Mouse (Mus musculus): ENCODE measurements at regions not wholly inside any gene's neighbourhood (a gene's known extent, or its start where the extent isn't known, plus 50 kb on each side); places are given as distances from the start of the nearest gene placed in this dataset.

DNA sequence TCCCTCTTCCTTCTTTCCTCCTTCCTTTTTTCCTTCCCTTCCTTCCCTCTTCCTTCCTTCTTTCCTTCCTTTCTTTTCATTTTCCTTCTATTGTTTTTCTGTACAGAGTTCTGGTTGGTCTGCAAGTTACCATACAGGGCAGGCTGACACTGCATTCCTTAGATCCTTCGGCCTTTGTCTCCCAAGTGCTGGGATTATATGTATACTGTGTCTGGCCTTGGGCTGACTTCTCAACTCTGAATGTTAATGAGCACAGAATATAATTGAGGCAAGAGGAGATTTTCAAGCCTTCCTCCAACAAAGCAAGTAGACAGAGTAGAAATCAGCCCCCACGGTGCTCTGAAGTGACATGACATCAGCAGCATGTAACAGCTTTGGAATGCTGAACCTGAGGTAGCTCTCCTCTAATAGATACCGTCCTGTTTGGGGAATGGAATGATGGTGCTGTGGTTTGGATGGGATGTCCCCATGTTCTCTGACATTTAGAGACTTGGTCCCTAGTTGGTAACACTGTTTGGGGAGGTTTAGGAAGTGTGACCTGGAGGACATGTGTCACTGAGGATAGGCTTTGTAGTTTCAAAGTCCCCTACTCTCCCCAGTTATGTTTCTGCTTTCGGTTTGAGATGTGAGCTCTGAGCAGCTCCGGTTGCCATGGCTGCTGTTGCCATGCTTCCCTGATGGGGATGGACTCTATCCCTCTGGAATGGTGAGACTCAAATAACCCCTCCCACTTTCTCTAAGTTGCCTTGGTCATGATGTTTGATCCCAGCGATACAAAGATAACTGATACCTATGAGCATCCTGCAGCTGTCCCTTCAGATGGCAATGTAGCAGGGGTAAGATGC, 178.1 kb downstream of the Dact1 start:
- Histone ChIP-seq H3K4me2 (ENCODE audit: low read length) (no peak overlapping the region), H3K4me1 (replicated peaks; ENCODE audit: control insufficient read depth, insufficient read depth, low read length) (peaks cover 10% of the 10 kb centered on the region), H3K9me3 (ENCODE audit: control insufficient read depth, low read length) (no peaks in the 10 kb centered on the region), H3K4me3 (ENCODE audit: low read depth, low read length) (no peak overlapping the region), H3K27me3 (replicated peaks; ENCODE audit: control insufficient read depth, insufficient read depth, low read length) (no peaks in the 10 kb centered on the region), H3K27ac (ENCODE audit: low read depth) (no peak overlapping the region), H3K36me3 (ENCODE audit: control insufficient read depth, insufficient read depth, low read length) (no peaks in the 10 kb centered on the region), H3K9ac (ENCODE audit: low read length) (no peak overlapping the region)
- DNase-seq (ENCODE audit: low spot score) (no peak), ATAC-seq (replicated peaks; ENCODE audit: low FRiP score, low TSS enrichment, low read depth) (no peak)
- WGBS, result 63% methylated on average over 6 of the region's 6 CpGs

DNA sequence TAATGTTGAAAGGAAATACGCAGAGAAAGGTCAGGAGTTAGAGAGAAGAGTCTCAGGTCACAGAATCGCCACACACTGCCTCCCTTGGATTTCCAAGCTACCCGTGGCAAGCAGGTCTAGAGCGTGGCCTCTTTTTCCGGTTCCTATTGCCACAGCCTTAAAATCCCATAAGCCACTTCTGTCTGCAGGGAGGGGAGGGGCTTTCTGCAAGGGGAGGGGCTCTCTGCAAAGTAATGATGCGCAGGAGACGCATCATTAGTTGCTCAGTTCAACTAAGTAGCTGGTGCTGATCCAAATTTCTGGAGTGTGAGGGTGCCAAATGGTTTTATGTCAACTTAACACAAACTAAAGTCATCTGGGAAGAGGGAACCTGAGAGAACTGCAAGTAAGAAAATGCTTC, 179.6 kb downstream of the Dact1 start:
- no peaks in the 10 kb centered on the region for H3K9me3 ChIP-seq (ENCODE audit: control insufficient read depth, low read length)
- H3K27me3 ChIP-seq (replicated peaks; ENCODE audit: control insufficient read depth, insufficient read depth, low read length), result no peaks in the 10 kb centered on the region
- H3K4me2 ChIP-seq (ENCODE audit: low read length), result no peak overlapping the region
- H3K9ac ChIP-seq (ENCODE audit: low read length), result no peak overlapping the region
- H3K4me3 ChIP-seq (ENCODE audit: low read depth, low read length), result no peak overlapping the region
- H3K4me1 ChIP-seq (replicated peaks; ENCODE audit: control insufficient read depth, insufficient read depth, low read length), result peaks cover 7% of the 10 kb centered on the region
- 76% methylated on average over 7 of the region's 7 CpGs for WGBS
- no peaks in the 10 kb centered on the region for H3K36me3 ChIP-seq (ENCODE audit: control insufficient read depth, insufficient read depth, low read length)
- no peak for ATAC-seq (replicated peaks; ENCODE audit: low FRiP score, low TSS enrichment, low read depth)
- no peak overlapping the region for H3K27ac ChIP-seq (ENCODE audit: low read depth)
- no peak for DNase-seq (ENCODE audit: low spot score)

DNA sequence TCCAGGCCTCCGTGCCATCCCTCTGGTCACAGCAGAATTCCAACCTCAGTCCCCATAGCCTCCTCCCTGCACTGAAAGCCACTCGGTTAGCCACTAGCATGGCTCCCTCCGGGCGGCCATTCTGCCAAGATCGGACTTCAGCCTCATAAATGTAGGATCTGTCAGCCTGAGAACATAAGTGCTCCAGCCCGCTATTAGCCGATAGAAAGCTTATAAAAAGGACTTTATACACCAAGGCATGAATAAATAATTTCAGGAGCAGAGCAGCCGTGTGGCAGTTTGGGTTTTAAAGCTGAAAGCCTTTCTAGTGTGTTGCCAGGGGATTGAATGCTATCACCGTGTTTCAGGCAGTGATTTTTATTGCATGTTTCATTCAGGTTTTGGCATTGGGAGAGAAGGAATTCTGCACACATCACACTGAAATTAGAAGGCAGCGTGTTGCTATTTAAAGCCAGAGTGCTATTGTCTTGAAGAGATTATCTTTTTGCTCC, 185.2 kb downstream of the Dact1 start:
- ATAC-seq (replicated peaks; ENCODE audit: low FRiP score, low TSS enrichment, low read depth) (no peak), DNase-seq (ENCODE audit: low spot score) (no peak)
- H3K27me3 ChIP-seq (replicated peaks; ENCODE audit: control insufficient read depth, insufficient read depth, low read length), result no peaks in the 10 kb centered on the region
- H3K4me3 ChIP-seq (ENCODE audit: low read depth, low read length), result no peak overlapping the region
- 61% methylated on average over 10 of the region's 10 CpGs for WGBS
- peaks cover 3% of the 10 kb centered on the region; the same call in 1 of the 2 replicates for H3K4me1 ChIP-seq (replicated peaks; ENCODE audit: control insufficient read depth, insufficient read depth, low read length)
- H3K9ac ChIP-seq (ENCODE audit: low read length), result no peak overlapping the region
- no peaks in the 10 kb centered on the region for H3K9me3 ChIP-seq (ENCODE audit: control insufficient read depth, low read length)
- H3K27ac ChIP-seq (ENCODE audit: low read depth), result no peak overlapping the region
- no peaks in the 10 kb centered on the region for H3K36me3 ChIP-seq (ENCODE audit: control insufficient read depth, insufficient read depth, low read length)
- H3K4me2 ChIP-seq (ENCODE audit: low read length), result no peak overlapping the region

DNA sequence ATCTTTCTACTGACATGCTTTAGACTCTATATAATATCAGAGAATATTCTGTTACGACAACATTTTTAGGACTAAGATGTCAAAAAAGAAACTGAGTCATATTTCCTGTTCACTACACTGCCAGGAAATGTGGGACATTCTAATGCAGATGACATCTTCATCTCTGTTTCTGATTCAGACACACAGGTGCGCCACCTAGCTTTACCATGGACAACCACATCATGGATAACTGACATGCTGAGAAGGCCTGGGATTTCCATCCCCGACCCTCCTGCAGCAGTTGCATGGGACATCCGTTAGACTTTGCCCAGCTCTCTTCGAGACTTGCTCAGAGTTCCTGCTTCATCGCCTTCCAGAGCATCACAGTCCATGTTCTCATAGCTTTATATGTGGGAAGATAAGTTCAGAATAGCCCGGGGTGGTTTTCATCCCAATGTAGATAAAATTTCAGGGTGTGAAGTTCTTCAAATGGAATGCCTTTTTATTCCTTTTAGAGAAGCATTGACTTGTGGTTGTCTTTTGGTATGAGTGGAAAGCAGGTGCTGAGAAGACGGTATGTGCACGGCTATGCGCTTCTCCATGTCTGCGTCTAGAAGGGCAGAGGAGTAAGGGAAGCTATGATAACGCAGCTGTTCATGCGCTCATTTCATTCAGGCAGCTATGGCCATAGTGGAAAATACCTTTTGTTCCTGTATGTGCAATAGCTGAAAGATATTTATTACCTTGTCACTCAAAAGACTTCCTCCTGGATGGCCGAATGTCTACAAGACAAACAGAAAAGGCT, 188.8 kb downstream of the Dact1 start:
- Histone ChIP-seq H3K4me1 (replicated peaks; ENCODE audit: control insufficient read depth, insufficient read depth, low read length) (0 out of 2 replicates have a peak, but pooled peaks cover 3% of the 10 kb centered on the region), H3K9me3 (ENCODE audit: control insufficient read depth, low read length) (no peaks in the 10 kb centered on the region), H3K9ac (ENCODE audit: low read length) (no peak overlapping the region), H3K36me3 (ENCODE audit: control insufficient read depth, insufficient read depth, low read length) (no peaks in the 10 kb centered on the region), H3K4me2 (ENCODE audit: low read length) (no peak overlapping the region), H3K4me3 (ENCODE audit: low read depth, low read length) (no peak overlapping the region), H3K27ac (ENCODE audit: low read depth) (no peak overlapping the region), H3K27me3 (replicated peaks; ENCODE audit: control insufficient read depth, insufficient read depth, low read length) (no peaks in the 10 kb centered on the region)
- ATAC-seq (replicated peaks; ENCODE audit: low FRiP score, low TSS enrichment, low read depth) (no peak), DNase-seq (ENCODE audit: low spot score) (no peak)
- 63% methylated on average over 14 of the region's 14 CpGs for WGBS

DNA sequence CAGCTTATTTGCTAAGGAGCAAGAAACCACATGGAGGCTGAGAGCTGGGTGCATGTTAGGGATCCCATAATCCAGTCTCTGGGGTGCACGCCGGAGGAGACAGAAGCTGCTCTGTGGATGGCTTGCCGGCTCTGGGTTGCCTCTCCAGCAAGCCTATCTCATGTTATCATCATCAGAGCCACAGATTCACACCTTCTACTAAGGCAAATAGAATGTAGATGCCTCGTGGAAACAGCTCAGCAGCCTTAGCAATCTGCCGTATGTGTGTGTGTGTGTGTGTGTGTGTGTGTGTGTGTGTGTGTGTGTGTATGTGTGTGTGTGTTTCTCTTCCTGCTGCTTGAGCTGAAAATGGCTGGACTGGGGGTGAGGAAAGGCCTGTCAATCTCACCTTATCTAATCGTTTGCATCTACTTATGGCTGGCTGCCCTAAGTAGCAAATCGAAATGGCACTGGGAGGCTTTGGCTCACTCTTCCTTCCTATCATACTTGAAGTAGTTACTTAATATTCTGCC, 191.7 kb downstream of the Dact1 start:
- DNase-seq (ENCODE audit: low spot score) (no peak), ATAC-seq (replicated peaks; ENCODE audit: low FRiP score, low TSS enrichment, low read depth) (no peak)
- no peak overlapping the region for H3K4me2 ChIP-seq (ENCODE audit: low read length)
- H3K9me3 ChIP-seq (ENCODE audit: control insufficient read depth, low read length), result no peaks in the 10 kb centered on the region
- no peak overlapping the region for H3K27ac ChIP-seq (ENCODE audit: low read depth)
- 60% methylated on average over 7 of the region's 7 CpGs for WGBS
- no peak overlapping the region for H3K9ac ChIP-seq (ENCODE audit: low read length)
- no peaks in the 10 kb centered on the region for H3K4me1 ChIP-seq (replicated peaks; ENCODE audit: control insufficient read depth, insufficient read depth, low read length)
- H3K27me3 ChIP-seq (replicated peaks; ENCODE audit: control insufficient read depth, insufficient read depth, low read length), result no peaks in the 10 kb centered on the region
- H3K4me3 ChIP-seq (ENCODE audit: low read depth, low read length), result no peak overlapping the region
- no peaks in the 10 kb centered on the region for H3K36me3 ChIP-seq (ENCODE audit: control insufficient read depth, insufficient read depth, low read length)

DNA sequence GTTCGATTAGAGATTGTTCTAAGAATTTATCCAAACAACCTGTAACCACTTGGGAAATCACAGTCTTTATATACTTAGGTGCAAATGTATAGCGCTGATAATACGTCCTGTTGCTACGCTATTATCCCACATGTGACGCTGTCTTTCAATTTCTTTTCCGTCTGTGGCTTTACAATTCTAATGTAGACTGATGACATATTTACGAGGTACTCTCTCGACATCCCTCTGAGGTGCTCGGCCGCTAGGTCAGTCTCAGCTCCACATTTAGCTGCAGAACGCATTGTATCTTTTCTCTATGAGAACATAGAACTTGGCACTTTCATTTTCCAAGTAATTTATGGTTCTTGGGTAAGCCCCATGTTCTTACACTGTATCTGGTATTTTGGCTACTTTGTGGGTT, 193.6 kb downstream of the Dact1 start:
- WGBS, result 73% methylated on average over 11 of the region's 11 CpGs
- H3K27ac ChIP-seq (ENCODE audit: low read depth), result no peak overlapping the region
- no peak overlapping the region for H3K4me2 ChIP-seq (ENCODE audit: low read length)
- ATAC-seq (replicated peaks; ENCODE audit: low FRiP score, low TSS enrichment, low read depth), result no peak
- no peak overlapping the region for H3K4me3 ChIP-seq (ENCODE audit: low read depth, low read length)
- DNase-seq (ENCODE audit: low spot score), result no peak
- H3K9ac ChIP-seq (ENCODE audit: low read length), result no peak overlapping the region
- no peaks in the 10 kb centered on the region for H3K36me3 ChIP-seq (ENCODE audit: control insufficient read depth, insufficient read depth, low read length)
- no peaks in the 10 kb centered on the region for H3K9me3 ChIP-seq (ENCODE audit: control insufficient read depth, low read length)
- H3K4me1 ChIP-seq (replicated peaks; ENCODE audit: control insufficient read depth, insufficient read depth, low read length), result no peaks in the 10 kb centered on the region
- no peaks in the 10 kb centered on the region for H3K27me3 ChIP-seq (replicated peaks; ENCODE audit: control insufficient read depth, insufficient read depth, low read length)

DNA sequence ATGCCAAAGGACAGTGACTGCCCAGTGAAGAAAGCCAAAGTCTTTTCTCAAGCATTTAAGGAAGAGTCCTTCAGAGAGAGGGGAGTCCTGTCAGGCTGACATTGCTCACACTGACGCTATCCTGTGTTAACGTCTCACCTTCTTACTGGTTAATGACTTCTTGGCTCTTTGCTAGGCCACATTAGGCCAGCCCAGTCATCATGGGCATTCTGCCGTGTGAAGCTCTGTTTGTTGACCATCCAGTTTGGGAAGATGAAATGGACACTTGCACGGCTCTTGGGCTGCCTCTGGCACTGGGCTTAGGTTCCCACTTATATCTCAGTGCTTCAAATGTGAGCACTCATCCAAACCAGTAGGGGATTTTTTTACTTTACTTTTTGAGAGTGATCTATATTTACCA, 196.5 kb downstream of the Dact1 start:
- DNase-seq (ENCODE audit: low spot score) (no peak), ATAC-seq (replicated peaks; ENCODE audit: low FRiP score, low TSS enrichment, low read depth) (no peak)
- no peaks in the 10 kb centered on the region for H3K27me3 ChIP-seq (replicated peaks; ENCODE audit: control insufficient read depth, insufficient read depth, low read length)
- no peaks in the 10 kb centered on the region for H3K36me3 ChIP-seq (ENCODE audit: control insufficient read depth, insufficient read depth, low read length)
- H3K4me2 ChIP-seq (ENCODE audit: low read length), result no peak overlapping the region
- H3K9me3 ChIP-seq (ENCODE audit: control insufficient read depth, low read length), result no peaks in the 10 kb centered on the region
- H3K4me3 ChIP-seq (ENCODE audit: low read depth, low read length), result no peak overlapping the region
- H3K4me1 ChIP-seq (replicated peaks; ENCODE audit: control insufficient read depth, insufficient read depth, low read length), result no peaks in the 10 kb centered on the region
- WGBS, result 56% methylated on average over 4 of the region's 4 CpGs
- H3K27ac ChIP-seq (ENCODE audit: low read depth), result no peak overlapping the region
- H3K9ac ChIP-seq (ENCODE audit: low read length), result no peak overlapping the region

DNA sequence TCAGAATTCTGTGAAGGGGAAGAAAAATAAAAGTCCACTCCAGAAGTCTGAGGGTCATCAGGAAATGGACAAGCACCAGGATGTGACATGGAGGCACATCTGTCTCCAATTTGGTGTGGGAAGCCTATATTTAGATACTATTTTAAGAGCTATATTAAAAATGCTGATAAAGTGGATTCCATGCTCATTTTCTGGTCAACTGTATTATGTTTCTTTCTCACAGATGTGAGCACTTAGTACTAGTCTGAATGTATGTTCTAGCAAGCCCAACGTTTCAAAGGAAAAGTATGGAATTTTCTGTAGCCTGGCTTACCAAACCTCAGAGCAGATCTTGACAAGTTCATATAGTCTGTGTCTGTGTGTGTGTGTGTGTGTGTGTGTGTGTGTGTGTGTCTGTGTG, 197.0 kb downstream of the Dact1 start:
- WGBS, result 73% methylated on average over 1 of the region's 1 CpGs
- Histone ChIP-seq H3K4me3 (ENCODE audit: low read depth, low read length) (no peak overlapping the region), H3K36me3 (ENCODE audit: control insufficient read depth, insufficient read depth, low read length) (no peaks in the 10 kb centered on the region), H3K4me2 (ENCODE audit: low read length) (no peak overlapping the region), H3K9me3 (ENCODE audit: control insufficient read depth, low read length) (no peaks in the 10 kb centered on the region), H3K4me1 (replicated peaks; ENCODE audit: control insufficient read depth, insufficient read depth, low read length) (no peaks in the 10 kb centered on the region), H3K27ac (ENCODE audit: low read depth) (no peak overlapping the region), H3K9ac (ENCODE audit: low read length) (no peak overlapping the region), H3K27me3 (replicated peaks; ENCODE audit: control insufficient read depth, insufficient read depth, low read length) (no peaks in the 10 kb centered on the region)
- no peak for DNase-seq (ENCODE audit: low spot score)
- no peak for ATAC-seq (replicated peaks; ENCODE audit: low FRiP score, low TSS enrichment, low read depth)

Data from intestine, embryonic 14.5 days (tissue).